Mouse (Mus musculus): ENCODE data around the gene Rbm4b.
"Not testable (repeated sequence)": the region's sequence is repeated elsewhere in the genome, so short reads cannot be mapped to it uniquely, and the experiment has no call there.

Gene Rbm4b

DNA sequence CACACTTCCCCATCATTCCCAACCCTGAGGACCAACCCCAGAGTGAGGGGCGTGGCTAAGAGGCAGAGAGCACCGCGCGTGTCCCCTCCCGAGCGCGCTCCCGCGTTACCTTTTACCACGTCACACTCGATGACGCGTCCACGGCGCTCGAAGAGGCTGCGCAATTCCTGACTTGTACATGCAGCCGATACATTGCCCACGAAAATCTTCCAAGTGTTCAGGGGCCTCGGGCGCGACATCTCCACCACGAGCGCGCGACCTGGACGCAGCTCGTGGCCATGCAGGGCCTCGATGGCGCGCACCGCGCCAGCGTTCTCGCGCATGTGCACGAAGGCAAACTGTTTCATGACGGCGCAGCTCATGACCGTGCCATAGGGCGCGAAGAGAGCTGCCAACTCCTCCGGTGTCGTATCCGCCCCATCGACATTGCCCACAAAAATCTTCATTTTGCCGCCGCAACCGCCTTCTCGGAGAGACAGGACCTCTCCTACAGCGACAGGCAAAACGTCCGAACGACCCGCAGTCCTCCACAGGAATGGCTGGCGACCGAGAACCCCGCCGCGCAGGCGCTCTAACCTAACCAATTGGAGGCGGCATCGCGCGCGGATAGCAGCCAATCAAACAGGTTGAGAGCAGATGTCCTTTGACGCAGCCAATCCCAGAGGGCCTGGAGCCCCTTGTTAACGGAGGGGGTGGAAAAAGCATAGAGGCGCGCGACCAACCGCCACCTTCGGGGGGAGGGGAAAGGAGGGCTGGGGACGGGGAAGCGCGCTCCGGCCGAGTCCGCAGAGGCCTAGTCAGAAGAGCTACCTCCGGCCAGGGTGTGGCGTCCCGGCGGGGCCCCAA, 55.0 kb downstream of the Rbm4b start, which contains the start of the genes Gm21992 and Rbm14:
TSS of gene Gm21992 (minus strand) at position 550 of the 846 bp plus-strand sequence.
TSS of gene Rbm14 (minus strand) at position 572 of the 846 bp plus-strand sequence.
- peak; percentile 98 for DNase-seq

DNA sequence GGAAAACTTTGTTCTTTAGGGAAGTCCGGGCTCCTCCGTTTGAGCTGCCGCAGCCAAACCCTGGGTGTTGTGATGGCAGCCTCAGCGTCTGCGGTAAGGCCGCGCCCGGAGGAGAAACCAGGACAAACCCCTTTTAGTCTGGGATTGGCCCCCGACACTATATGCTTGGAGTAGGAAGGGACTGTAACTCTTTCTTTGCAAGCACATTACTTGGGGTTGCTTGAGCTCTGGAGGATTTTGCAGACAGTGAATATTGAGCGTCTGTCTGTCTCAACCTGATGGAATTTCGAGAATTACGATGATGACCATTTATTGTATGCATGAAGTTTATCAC, 55.6 kb downstream of the Rbm4b start:
- DNase-seq: no peak

DNA sequence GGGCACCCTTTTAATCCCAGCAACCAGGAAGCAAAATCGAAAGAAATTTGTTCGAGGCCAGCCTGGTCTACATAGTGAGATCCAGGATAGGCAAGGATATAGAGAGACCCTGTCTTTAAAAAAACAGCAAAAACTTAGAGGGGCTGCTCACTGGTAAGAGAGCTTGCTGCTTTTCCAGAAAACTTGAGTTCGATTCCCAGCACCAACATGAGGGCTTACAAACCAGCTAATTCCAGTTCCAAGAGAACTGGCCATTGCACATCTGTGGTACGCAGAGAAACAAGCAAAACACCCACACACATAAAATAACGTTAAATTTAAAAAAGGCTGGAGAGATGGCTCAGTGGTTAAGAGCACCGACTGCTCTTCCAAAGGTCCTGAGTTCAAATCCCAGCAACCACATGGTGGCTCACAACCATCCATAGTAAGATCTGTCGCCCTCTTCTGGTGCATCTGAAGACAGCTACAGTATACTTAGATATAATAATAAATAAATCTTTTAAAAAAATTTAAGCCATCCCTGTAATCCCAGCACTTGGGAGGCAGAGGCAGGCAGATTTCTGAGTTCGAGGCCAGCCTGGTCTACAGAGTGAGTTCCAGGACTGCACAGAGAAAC, 56.1 kb downstream of the Rbm4b start:
- DNase-seq: not testable (repeated sequence)

DNA sequence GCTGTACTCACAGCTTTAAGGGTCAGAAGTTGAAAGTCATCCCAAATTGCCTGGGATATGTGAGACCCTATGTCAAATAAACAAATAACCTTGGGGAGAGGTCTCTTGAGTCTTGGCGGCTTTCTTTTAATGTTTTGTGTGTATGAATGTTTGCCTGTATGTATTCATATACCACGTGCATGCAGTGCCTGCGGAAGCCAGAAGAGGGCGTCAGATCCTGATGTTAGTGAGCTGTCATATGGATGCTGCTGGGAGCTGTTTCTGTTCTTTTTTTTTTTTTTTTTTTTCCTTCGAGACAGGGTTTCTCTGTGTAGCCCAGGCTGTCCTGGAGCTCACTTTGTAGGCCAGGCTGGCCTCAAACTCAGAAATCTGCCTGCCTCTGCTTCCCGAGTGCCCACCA, 56.7 kb downstream of the Rbm4b start:
- DNase-seq: peak; percentile 64

Measured in liver (tissue).